Mouse (Mus musculus): ENCODE results near the gene Abcc1.

Abcc1 gene

GRCm38 (mm10) chr16:14501649-14502360, 140.4 kb downstream of the Abcc1 start:
- DNase-seq (ENCODE audit: low spot score in 2 of 2): no peak

- no peak for DNase-seq (ENCODE audit: low spot score in 2 of 2)
These were observed 145.1 kb downstream of the Abcc1 start for GRCm38 (mm10) chr16:14506461-14506860.

Data from urinary bladder, postnatal 4 days (tissue).